Mouse (Mus musculus) CD4-positive, CD25-positive, alpha-beta regulatory T cell, adult 2 months (primary cell): Measurements from ENCODE around the gene Ctxn1.

ENCODE experiments used
- DNase-seq: peaks from one replicate; pipeline ENCODE4 v3.0.0-alpha.2; 2012; ENCODE audit warnings: low read depth, low spot score

Gene Ctxn1

DNA sequence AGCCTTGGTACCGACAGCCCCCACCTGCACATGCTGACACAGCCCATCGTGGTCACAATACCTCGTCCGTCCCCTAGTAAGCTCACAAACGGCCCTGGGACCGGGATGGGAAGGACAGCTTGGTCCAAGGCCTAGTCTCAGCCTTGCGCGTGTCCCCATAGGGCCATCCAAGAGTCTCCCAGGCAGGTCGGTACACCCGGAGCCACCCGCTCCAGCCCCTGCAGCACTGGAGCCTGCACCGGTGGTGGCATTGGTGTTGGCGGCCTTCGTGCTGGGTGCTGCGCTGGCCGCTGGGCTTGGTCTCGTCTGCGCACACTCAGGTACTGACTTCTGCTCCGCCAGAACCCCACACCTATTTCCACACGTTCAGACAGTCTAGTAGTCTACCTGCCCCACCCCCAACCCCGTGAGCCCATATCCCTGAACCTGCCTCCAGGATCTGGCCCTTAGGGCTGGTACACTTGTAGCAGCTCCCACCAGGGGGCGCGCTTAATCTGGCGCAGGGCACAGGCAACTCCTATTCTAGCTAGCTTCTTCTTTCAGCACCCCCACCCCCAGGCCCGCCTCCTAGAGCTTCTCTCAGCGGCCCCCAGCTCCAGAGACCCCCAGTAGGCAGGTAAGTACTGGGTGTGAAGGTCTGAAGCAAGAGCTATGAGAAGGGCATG lies 8.6 kb downstream of the Ctxn1 start:
- DNase-seq: peak; percentile 92

DNA sequence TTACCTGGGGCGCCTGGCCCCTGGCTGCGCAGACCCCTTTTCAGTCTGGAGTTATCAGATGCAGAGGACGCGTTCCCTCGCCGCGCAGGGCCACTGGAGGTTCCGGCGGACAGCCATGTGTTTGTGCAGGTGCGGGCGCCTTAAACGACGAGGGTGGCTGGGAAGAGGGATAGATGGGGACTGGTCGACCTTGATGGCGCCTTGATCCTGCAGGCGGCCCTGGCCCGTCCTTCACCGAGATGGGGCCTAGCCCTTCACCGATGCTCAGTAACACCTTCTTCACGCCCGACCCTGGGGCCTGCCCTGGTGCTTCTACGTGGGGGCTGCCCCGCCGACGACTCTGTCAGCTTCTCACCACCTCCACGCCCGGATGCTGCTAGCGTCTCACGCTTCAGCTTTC lies 9.9 kb downstream of the Ctxn1 start:
- no peak for DNase-seq

DNA sequence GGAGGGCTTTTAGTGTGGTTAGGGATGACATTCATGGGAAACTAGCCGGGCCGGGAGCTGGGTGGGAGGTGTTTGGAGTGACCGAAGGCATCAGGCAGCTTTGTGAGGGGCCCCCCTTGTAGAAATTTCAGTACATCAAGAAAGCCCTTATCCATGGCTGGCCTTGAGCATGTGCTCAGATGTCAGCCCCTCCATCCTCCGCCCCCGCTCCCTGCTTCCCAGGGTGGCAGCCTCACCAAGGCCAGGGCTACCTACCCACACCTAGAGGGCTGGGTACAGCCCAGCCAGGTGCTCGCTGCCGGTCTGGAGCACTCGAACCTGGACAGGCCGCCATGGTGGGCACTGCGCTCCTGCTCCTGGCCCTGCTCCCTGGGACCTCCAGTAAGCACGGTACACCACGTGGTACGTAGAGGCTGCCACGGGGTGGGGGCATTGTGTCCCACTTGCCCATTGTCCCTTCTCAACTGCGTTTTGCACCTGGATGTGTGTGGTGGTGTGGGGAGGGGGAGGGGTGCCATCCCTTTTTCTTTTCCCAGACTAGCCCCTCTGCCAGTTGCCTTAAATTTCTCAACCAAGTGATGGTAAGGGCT lies 11.0 kb downstream of the Ctxn1 start, which contains the start of gene Tgfbr3l:
Gene Tgfbr3l (plus strand): TSS at position 264 of the 590 bp plus-strand sequence.
- no peak for DNase-seq

DNA sequence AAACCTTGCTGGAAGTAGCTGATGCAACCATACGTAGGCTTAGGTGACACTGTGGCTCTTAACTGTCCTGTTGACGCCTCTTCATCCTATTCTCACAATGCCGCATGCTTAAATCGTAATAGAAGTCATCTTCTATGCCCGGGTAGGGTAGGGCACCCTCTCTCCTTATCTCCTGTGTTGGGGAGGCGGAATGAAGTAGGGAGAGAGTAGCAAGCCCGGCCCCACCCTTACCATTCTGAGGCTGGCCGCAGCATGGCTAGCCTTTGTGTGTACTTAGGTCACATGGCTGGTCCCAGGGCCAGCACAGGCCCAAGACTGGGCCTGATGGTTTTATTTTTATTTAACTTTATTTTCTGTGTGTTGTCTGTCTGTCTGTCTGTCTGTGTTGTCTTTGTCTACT lies 11.8 kb downstream of the Ctxn1 start:
- DNase-seq: no peak

DNA sequence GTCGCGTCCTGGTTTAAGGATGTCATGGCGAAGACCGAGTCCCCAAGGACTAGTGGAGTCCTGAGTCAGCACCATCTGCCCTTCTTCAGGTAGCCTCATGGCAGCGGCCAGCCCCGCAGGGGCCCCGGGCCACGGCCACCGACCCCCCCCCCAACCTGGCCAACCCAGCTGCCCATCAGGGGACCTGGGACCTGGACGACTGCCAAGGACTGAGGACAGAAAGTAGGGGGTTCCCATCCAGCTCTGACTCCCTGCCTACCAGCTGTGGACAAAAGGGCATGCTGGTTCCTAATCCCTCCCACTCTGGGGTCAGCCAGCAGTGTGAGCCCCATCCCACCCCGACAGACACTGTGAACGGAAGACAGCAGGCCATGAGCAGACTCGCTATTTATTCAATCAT lies 13.3 kb downstream of the Ctxn1 start:
- no peak for DNase-seq

DNA sequence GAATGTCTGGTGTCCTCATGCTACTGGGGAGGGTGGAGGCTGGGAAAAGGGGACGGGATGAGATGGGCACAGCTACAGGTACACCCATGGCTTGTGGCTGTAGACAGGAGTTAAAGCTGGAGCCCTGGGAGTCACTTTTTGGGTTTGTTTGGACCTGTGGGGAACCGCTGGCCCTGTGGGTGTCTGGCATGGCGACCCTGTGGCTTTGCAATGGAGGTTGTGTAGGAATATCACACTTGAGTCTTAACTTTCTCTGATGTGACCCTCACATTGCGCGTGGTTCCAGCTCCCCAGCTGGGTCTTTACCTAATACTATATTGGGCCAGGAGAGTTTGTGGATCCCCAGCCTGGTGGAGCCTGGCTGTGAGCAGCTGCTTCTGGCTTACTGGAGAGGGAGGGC lies 14.0 kb downstream of the Ctxn1 start:
- DNase-seq: no peak

DNA sequence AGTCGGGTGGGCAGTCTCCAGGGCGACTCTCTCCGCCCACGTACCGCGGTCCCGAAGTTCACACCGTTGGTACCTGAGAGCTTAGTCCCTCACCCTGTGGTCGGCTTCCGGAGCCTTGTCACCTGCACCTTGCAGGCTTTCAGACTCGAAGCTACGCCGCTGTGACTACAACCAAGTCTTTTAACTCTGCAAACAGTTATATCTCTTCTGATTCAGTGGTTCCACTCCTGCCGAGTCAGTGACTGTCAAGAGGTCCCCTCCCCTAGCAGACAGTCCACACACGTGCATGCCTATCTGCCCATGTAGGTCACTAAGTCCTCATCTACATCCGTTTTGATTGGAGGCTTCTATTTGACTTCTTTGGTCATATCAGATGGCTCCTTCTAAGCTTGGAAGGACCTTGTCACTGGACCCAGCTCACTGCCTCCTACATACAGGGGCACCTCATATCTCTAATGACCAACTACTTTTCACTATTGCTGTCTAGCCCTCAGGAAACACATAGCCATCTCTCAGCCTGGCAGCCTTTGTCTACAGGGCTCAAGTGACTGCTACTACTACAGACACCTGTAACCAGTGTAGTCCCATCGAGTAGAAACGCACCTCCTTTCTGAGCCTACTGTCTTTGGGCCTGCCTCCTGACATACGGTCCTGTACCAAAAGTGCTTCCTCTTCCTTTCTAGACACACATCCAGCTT lies 19.7 kb downstream of the Ctxn1 start:
- no peak for DNase-seq

DNA sequence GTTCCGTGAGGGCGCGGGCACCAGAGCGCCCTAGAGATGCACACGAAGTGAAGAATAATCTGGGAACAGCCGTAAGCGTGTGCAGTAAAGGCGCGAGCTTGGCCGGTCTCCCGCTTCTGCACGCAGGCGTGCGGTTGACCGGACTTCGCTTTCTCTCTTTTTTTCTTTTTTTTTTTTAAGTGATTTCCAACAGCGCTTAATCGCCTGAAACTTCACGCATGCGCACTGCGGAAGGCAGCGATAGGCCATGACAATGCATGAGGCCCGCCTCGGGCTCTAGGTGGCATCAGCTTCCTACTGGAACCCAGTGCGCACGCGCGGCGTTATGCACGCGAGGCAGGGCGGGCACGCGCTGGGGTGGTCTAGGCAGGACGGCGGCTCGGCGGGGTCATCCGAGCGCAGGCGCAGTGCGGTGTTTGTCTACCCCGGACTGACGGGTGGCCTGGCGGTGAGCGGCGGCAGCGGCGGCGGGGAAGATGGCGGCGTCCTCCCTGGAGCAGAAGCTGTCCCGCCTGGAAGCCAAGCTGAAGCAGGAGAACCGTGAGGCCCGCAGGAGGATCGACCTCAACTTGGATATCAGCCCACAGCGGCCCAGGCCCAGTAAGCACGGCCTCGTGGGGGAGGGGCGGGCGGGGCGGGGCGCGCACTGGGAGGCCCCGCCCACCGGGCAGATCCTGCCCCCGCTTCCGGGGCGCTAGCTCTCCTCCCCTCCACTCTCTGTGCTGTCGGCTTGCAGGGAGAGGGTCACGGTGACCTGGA lies 20.5 kb downstream of the Ctxn1 start, which contains the start of the genes Map2k7 and Gm49320:
Gene Map2k7 (plus strand): TSS at position 307 of the 759 bp plus-strand sequence.
Gene Gm49320 (plus strand): TSS at position 432 of the 759 bp plus-strand sequence.
- DNase-seq: peak; percentile 100

DNA sequence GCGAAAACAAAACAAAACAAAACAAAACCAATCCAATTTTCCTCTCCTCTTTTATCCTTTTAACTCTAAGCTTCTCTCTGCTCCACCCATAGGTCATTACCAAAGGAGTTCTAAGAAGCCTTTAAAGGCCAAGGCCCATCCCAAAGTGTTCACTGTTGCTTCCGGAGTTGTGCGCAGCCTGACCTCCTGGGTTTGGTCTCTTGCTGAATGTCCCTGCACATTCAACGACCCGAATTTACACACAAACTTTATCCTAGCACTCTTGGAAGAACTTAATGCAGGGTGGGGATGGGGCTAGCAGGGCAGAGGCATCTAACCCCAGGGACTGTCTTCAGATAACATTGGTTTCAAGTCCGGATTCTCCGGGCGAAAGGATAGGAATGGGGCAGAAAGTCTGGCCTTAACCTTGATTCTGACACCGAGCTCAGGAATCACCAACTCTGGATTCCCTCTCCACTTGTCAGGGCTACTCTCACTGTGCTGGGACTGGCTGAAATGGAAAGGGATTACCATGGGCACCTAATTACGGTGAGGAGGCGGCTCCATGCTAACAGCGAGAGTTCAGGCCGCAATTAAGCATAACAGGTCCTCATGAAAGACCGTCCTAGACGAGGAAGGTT lies 21.1 kb downstream of the Ctxn1 start:
- no peak for DNase-seq

DNA sequence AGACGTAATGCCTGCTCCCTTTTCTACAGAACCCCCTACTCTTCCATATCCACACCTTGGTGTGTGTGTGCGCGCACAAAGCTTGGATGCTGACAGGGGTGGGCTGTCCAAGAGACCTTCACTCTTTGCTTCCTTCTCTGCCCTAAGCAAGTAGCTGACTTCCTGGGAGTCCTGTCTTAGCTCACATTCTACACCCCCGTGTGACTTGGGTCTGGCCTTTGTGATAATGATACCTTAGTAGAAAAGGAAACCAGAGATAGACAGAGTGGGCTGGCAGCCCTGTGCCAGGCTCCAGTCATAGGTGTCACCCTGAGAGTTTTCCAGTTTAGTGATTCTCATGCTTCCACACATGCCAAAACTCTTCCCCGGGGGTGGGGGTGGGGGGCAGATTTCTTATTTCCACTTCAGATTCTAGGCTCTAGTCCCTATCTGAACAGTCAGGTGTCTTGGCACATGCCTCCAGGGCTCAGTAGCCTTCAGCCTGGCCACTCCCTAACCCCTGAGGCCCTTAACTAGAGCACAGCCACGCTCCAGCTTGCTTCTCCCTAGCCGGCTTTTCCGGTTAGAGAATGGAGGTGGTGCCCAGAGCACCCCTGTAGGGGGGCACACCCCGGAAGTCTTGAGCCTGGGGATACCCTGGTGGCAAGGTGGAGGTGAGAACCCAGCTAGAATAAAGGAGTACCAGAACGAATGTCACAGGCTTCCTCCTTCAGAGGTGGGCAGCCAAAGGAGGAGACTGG lies 28.3 kb downstream of the Ctxn1 start:
- no peak for DNase-seq

DNA sequence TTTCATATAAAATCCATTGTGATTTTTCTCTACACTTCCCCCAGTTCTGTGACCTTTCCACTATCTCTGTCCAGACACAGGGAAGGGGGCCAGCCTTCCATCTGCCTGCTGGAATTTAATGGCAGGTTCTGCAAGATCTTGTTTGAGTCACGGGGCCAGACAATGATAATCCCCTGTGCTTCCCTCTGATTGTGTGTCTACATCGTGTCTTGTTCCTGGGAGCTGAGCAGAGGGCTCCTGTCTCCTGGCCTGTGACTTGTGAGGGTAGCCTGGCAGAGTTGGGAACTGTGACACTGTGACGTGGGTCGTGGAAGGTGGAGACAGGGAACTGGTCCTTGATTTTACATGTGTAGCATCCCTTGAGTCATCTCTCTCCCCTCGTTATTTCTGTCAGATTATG lies 29.3 kb downstream of the Ctxn1 start:
- no peak for DNase-seq

DNA sequence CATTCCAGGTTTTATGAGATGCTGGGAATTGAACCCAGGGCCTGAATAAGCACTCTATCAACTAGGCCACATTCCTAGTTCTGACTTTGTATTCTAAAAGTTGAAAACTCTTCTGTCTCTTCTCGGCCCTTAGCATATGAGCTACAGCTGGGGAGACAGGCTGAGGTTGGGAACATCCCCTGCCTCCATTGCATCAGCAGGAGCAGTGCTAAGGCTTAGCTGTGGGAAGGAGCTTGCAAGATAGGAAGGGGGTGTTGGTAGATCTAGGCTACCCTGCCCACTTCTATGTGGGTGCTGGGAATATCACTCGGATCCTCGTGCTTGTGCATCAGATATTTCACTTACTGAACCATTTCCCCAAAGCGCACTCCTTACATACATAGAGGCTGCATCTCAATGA lies 31.2 kb downstream of the Ctxn1 start:
- DNase-seq: no peak

DNA sequence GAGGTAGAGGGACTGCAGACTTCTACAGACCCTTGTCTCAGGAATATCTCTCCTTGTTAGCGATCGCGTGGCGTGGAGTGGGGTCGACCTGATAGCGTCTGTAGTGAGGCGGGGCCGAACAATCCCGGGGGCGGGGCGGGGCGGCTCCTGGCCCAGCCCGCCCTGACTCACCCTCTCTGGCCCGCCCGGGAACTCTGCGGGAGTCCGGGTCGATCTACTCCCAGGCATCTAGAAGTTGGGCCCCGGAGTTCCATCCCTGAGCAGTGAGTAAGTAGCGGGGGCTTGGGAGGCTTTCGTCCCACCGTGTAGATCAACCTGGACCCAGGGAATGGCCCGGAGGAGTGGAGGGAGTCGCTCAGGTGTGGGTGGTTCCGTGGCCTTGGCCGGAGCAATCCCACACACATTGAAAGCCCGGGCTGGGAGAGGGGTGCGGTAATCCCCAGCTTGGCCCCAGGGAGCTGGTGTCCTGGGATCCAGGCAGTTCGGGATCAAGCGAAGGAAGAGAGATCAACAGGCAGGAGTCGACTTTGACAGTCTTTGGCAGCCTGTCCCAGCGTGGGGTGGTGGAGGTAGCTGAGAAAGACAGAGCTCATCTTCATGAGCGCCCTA lies 32.2 kb downstream of the Ctxn1 start, which contains the start of gene Lrrc8e:
Gene Lrrc8e (plus strand): TSS at position 89 of the 609 bp plus-strand sequence.
- no peak for DNase-seq

DNA sequence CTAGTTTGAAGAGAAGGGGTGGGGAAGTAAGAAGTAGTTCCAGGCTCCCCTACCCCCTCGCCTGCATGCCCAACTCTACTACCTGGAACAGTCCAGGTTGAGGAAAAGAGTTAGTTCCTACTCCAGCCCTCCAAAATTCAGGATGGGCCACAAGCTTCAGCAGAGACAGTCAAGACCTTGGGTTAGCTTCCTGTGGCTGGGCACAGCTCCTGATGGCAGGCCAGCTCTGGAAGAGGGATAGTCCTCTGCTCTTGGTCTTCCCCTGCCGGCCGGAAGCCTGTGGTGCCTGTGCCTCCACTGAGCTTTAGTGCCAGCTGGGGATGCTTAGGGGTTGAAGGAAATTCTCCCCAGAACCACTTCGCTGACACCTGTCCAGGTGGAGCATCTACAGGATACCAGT lies 32.8 kb downstream of the Ctxn1 start:
- DNase-seq: no peak

DNA sequence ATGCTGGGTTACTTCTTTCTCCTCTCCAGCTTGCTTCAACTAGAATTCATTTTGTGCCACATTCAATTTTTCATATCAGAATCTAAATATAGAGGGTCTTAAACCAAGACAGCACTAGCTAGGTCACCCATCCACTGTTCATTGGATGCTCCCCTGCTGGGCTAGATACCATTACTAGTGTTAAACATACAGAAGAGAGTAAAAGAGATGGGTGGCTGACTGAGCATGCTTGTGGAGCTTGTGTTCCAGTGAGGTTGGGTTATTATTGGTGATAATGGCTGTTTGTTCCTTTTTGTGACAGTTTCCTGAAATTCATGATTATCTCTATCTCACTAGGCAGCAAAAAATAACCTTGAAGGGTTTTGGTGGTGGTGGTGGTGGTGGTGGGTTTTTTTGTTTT lies 37.0 kb downstream of the Ctxn1 start:
- no peak for DNase-seq

DNA sequence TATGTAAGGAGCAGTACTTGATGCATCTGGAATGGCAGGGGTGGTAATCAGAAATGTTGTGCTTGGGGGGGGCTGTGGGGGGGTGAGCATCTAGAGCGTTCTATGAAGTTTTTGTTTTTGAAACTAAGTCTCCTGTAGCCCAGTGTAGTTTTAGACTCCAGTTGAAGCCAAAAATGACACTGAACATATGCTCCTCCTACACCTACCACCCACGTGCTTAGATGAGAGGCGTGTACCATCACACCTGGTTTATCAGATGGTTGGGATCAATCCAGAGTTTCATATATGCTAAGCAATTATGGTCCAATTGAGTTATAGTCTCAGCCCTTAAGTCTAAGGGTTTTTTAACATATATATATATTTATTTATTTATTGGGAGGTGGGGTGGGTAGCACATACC lies 39.5 kb downstream of the Ctxn1 start:
- no peak for DNase-seq

DNA sequence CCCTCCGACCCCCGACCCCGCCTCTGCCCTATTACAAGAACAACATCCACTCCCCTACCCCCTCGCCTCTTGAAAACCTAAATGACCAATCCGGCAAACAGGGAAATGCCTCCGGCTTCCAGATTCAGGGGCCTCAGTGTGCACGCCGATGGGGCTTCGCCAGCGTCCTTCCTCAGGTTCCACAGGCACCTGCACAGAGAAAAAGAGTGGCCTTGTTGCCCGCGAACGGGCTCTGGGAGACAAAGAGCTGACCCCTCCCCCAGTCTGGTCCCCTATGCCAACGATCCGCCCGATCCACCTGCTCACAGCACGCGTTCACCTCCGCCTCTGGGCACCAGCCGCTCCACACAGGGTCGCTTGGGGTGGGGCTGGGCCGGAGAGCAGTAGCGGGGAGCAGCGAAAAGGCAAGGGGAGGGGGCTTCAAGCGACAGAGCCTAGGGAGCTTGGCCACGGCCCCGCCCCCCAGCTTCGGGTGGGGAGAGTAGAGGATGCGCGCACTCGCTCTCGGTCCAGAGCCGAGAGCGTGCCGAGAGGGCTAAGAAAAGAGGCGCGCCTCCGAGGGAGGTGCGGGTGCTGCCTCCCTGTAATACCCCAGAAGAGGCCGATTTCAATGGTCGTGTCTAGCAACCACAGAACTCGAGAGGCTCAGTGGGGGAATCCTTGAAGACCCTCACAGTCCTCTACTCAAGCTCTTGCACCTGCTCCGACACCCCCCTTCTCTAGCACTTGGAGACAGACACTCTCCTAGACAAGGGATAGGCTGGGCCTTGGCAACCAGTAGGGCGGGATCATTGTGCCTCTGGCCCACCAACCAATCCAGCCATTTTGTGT lies 42.1 kb downstream of the Ctxn1 start, which contains the start of gene Prr36:
Gene Prr36 (minus strand): TSS at position 669 of the 831 bp plus-strand sequence.
- peak; percentile 33 for DNase-seq

DNA sequence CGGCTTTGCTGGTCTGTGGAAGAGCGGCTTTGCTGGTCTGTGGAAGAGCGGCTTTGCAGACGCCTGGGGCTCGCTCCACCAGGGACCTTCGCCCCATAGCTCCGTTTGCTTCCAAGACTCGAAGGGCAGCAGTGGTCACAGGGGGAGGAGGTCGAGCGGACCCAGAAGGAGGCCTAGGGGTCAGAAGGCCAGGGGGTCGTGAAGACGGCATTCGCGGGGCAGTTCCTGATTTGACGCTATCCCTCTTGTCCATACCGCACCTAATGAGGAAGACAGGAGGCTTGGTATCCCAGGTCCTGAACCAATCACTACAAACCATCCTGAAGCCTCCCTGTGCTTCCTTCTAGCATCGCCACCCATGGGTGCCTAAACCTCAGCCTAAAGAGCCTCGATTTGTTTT lies 42.8 kb downstream of the Ctxn1 start:
- no peak for DNase-seq
